In the genomic region with DNA sequence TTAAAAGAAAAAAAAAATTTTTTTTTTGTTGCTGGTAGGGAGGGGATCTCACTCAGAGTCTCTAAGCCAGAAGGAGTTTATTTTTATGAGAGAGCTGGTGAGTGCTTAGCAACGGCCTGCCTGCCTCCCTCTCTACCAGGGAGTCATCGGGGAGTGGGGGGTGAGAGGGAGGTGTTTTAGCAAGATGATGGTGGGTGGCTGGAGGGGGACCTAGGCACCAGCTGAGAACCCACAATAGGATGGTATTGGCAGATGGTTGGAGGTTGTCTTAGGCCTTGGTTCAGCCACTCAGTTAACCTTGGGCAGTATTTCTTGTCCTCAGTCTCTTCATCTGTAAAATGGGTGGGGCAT, we compare ENCODE assay signal across 8 mouse cellular contexts. TPM values are rescaled to one million over a fixed set of nuclear protein-coding genes. Genes with fewer than 3 reads are reported as not detected.
DNase-seq lines count a peak whose midpoint lies in the region; ATAC-seq and TF ChIP-seq lines count a peak whose summit lies in the region.

No protein-coding gene starts in this region.

- 11% methylated on average over 2 of the region's 2 CpGs for WGBS in kidney, adult 2 months
- WGBS in hindbrain, embryonic 13.5 days: 27% methylated on average over 2 of the region's 2 CpGs
- 23% methylated on average over 2 of the region's 2 CpGs for WGBS in liver, embryonic 14.5 days (ENCODE audit: insufficient replicate concordance)
- WGBS in small intestine, adult 2 months: 12% methylated on average over 2 of the region's 2 CpGs

- peaks cover 26% of the 10 kb centered on the region for H3K4me1 ChIP-seq in kidney, adult 2 months (ENCODE audit: control insufficient read depth, insufficient read depth, low read length)
- H3K4me1 ChIP-seq in cortical plate, adult 2 months (ENCODE audit: control insufficient read depth, insufficient read depth, low read length): peaks cover 11% of the 10 kb centered on the region
- peaks cover 58% of the 10 kb centered on the region for H3K4me1 ChIP-seq in hindbrain, embryonic 13.5 days (replicated peaks)
- peaks cover 13 to 34% of the 10 kb centered on the region in 2 experiments for H3K4me1 ChIP-seq in liver, embryonic 14.5 days (replicated peaks; ENCODE audit: control insufficient read depth in 2 of 2, insufficient read depth in 2 of 2, low read length in 1 of 2)
- H3K4me1 ChIP-seq in small intestine, adult 2 months (ENCODE audit: control insufficient read depth, insufficient read depth, insufficient read length, low read length): peaks cover 34% of the 10 kb centered on the region

- peak overlapping the region; percentile 48 for H3K27ac ChIP-seq in kidney, adult 2 months (ENCODE audit: insufficient read depth, low read depth, low read length)
- peak overlapping the region; percentile 88 for H3K27ac ChIP-seq in cortical plate, adult 2 months (ENCODE audit: insufficient read depth, low read length)
- H3K27ac ChIP-seq in hindbrain, embryonic 13.5 days: peak overlapping the region; percentile 98
- H3K27ac ChIP-seq in liver, embryonic 14.5 days: no peak overlapping the region
- H3K27ac ChIP-seq in small intestine, adult 2 months (ENCODE audit: insufficient read depth, low read depth, low read length): peak overlapping the region; percentile 99

- no peak for TF ChIP-seq POLR2A in kidney, adult 2 months (IDR thresholded peaks at IDR 0.05; ENCODE audit: low read depth, low read length)
- no peak for TF ChIP-seq POLR2A in cortical plate, adult 2 months (IDR thresholded peaks at IDR 0.05; ENCODE audit: extremely low read depth, insufficient read depth, low read length)
- no peak for TF ChIP-seq POLR2A in small intestine, adult 2 months (IDR thresholded peaks at IDR 0.05; ENCODE audit: low read depth, low read length)

- DNase-seq in kidney, adult 2 months: no peak
- DNase-seq in kidney, postnatal 4 days: no peak
- DNase-seq in liver, embryonic 14.5 days (ENCODE audit: low read depth in 3 of 3, low spot score in 3 of 3): no peak
- no peak for DNase-seq in cerebellum, postnatal 25 days

- H3K9ac ChIP-seq in hindbrain, embryonic 13.5 days: peak overlapping the region; percentile 98
- H3K9ac ChIP-seq in liver, embryonic 14.5 days (replicated peaks): peak overlapping the region; percentile 86; the same call in 1 of the 2 replicates

- no peaks in the 10 kb centered on the region for H3K27me3 ChIP-seq in kidney, adult 2 months (replicated peaks; ENCODE audit: control insufficient read depth, insufficient read depth, low read length)
- H3K27me3 ChIP-seq in hindbrain, embryonic 13.5 days: no peaks in the 10 kb centered on the region
- H3K27me3 ChIP-seq in liver, embryonic 14.5 days (ENCODE audit: control insufficient read depth, insufficient read depth, low read length): no peaks in the 10 kb centered on the region
- H3K27me3 ChIP-seq in small intestine, adult 2 months (ENCODE audit: control insufficient read depth, insufficient read depth, low read length): no peaks in the 10 kb centered on the region

- peak overlapping the region; percentile 90 for H3K4me2 ChIP-seq in hindbrain, embryonic 13.5 days
- peak overlapping the region; percentile 98 for H3K4me2 ChIP-seq in liver, embryonic 14.5 days (ENCODE audit: low read depth)

- H3K9me3 ChIP-seq in hindbrain, embryonic 13.5 days: no peaks in the 10 kb centered on the region
- no peaks in the 10 kb centered on the region for H3K9me3 ChIP-seq in liver, embryonic 14.5 days (ENCODE audit: control insufficient read depth, low read length)

- peak overlapping the region; percentile 87 for H3K4me3 ChIP-seq in kidney, adult 2 months (ENCODE audit: insufficient read depth, low read depth, low read length)
- H3K4me3 ChIP-seq in cortical plate, adult 2 months (ENCODE audit: insufficient read depth, low read length): peak overlapping the region; percentile 95
- peak overlapping the region; percentile 97 for H3K4me3 ChIP-seq in hindbrain, embryonic 13.5 days
- H3K4me3 ChIP-seq in liver, embryonic 14.5 days (ENCODE audit: insufficient read depth in 1 of 2, low read depth in 2 of 2, low read length in 2 of 2): peak overlapping the region; percentile 14 to 77; a peak in 3 of 4 replicates
- peak overlapping the region; percentile 100 for H3K4me3 ChIP-seq in small intestine, adult 2 months (ENCODE audit: low read depth, low read length)

- TF ChIP-seq EP300 in liver, embryonic 14.5 days (IDR thresholded peaks at IDR 0.05; ENCODE audit: low read depth): no peak

- no peak for ATAC-seq in hindbrain, embryonic 13.5 days (ENCODE audit: low FRiP score)
- no peak for ATAC-seq in liver, embryonic 14.5 days (ENCODE audit: insufficient read depth)
- ATAC-seq in cerebellum, adult (ENCODE audit: insufficient number of reproducible peaks, low FRiP score, low TSS enrichment): no peak

- no peak for TF ChIP-seq CTCF in kidney, adult 2 months (conservative IDR thresholded peaks at IDR 0.05; ENCODE audit: insufficient read depth, insufficient read length, low read depth, low read length)
- no peak for TF ChIP-seq CTCF in cortical plate, adult 2 months (IDR thresholded peaks at IDR 0.05; ENCODE audit: extremely low read depth, insufficient read depth, low read length)
- TF ChIP-seq CTCF in liver, embryonic 14.5 days (IDR thresholded peaks at IDR 0.05; ENCODE audit: low read depth): no peak
- no peak for TF ChIP-seq CTCF in small intestine, adult 2 months (IDR thresholded peaks at IDR 0.05; ENCODE audit: extremely low read depth, insufficient read length, insufficient replicate concordance, low read depth, low read length)

- no peaks in the 10 kb centered on the region for H3K36me3 ChIP-seq in kidney, adult 2 months (ENCODE audit: control insufficient read depth, insufficient read depth, low read length)
- H3K36me3 ChIP-seq in hindbrain, embryonic 13.5 days: peaks cover 3% of the 10 kb centered on the region
- no peaks in the 10 kb centered on the region for H3K36me3 ChIP-seq in liver, embryonic 14.5 days (replicated peaks; ENCODE audit: control insufficient read depth, insufficient read depth, low read depth)
- H3K36me3 ChIP-seq in small intestine, adult 2 months (ENCODE audit: control insufficient read depth, insufficient read depth, low read length): no peaks in the 10 kb centered on the region

RNA-seq across cellular contexts. Expression of a gene that starts 1.7 kb away (rescaled TPM):
- polyA plus RNA-seq in kidney, adult 2 months (2012; rRNA removed): 277 and 336 TPM in 2 replicates
- polyA plus RNA-seq in cortical plate, adult 2 months (2012; rRNA removed): 94.9 and 105 TPM in 2 replicates
- 91.0 and 98.3 TPM in 2 replicates for polyA plus RNA-seq in hindbrain, embryonic 13.5 days (2015; fragmentation: Nextera tagmentation; extraction: Ambion mirVana)
- polyA plus RNA-seq in liver, embryonic 14.5 days (2012; rRNA removed): 8.0 and 9.0 TPM in 2 replicates
- 7.5 and 11.4 TPM in 2 replicates for polyA plus RNA-seq in liver, embryonic 14.5 days (2014; fragmentation: Nextera tagmentation; extraction: Ambion mirVana)
- polyA plus RNA-seq in small intestine, adult 2 months (2012; rRNA removed): 44.0 and 124 TPM in 2 replicates

Comparison
In these comparisons a context has a peak if more than half of its experiments do, and no peak if none do; other contexts are left out.
1. H3K4me3 ChIP-seq: peak in every context shown above with its lines; median percentile 100 in small intestine, adult 2 months; 97 in hindbrain, embryonic 13.5 days; 95 in cortical plate, adult 2 months; 87 in kidney, adult 2 months; 46 in liver, embryonic 14.5 days.